Mouse (Mus musculus): Measurements from ENCODE around the gene Ano3. TPM values are rescaled to one million over a fixed set of nuclear protein-coding genes. Genes with fewer than 3 reads are reported as not detected.

Gene Ano3
- polyA plus RNA-seq, 1 experiment from 2014 or later, result 0.69 TPM

- no peak overlapping the region for H3K4me2 ChIP-seq (replicated peaks)
These were observed 15.0 kb downstream of the Ano3 start for GRCm38 (mm10) chr2:110935691-110936090.

GRCm38 (mm10) chr2:110929126-110929525 is 21.6 kb downstream of the Ano3 start:
- Histone ChIP-seq H3K27me3 (no peaks in the 10 kb centered on the region), H3K9ac (no peak overlapping the region), H3K4me2 (replicated peaks) (no peak overlapping the region), H3K36me3 (no peaks in the 10 kb centered on the region), H3K27ac (no peak overlapping the region), H3K9me3 (no peaks in the 10 kb centered on the region), H3K4me1 (no peaks in the 10 kb centered on the region), H3K4me3 (no peak overlapping the region)
- no peak for ATAC-seq (ENCODE audit: insufficient number of reproducible peaks, insufficient read depth, low FRiP score, low TSS enrichment)

More at GRCm38 (mm10) chr2:110935691-110936090, 15.0 kb downstream of the Ano3 start:
- no peaks in the 10 kb centered on the region for H3K4me1 ChIP-seq
- no peaks in the 10 kb centered on the region for H3K9me3 ChIP-seq
- no peak for ATAC-seq (ENCODE audit: insufficient number of reproducible peaks, insufficient read depth, low FRiP score, low TSS enrichment)
- H3K36me3 ChIP-seq, result no peaks in the 10 kb centered on the region
- H3K9ac ChIP-seq, result no peak overlapping the region
- H3K27ac ChIP-seq, result no peak overlapping the region
- no peak overlapping the region for H3K4me3 ChIP-seq
- H3K27me3 ChIP-seq, result no peaks in the 10 kb centered on the region

GRCm38 (mm10) chr2:110909506-110909905 is 41.2 kb downstream of the Ano3 start:
- Histone ChIP-seq H3K27me3 (no peaks in the 10 kb centered on the region), H3K4me2 (replicated peaks) (no peak overlapping the region), H3K4me1 (no peaks in the 10 kb centered on the region), H3K4me3 (no peak overlapping the region), H3K9ac (no peak overlapping the region), H3K9me3 (no peaks in the 10 kb centered on the region), H3K27ac (no peak overlapping the region), H3K36me3 (no peaks in the 10 kb centered on the region)
- ATAC-seq (ENCODE audit: insufficient number of reproducible peaks, insufficient read depth, low FRiP score, low TSS enrichment), result no peak
- 72% methylated on average over 2 of the region's 2 CpGs for WGBS

- no peak overlapping the region for H3K4me2 ChIP-seq (replicated peaks)
- ATAC-seq (ENCODE audit: insufficient number of reproducible peaks, insufficient read depth, low FRiP score, low TSS enrichment), result no peak
- no peak overlapping the region for H3K4me3 ChIP-seq
- no peaks in the 10 kb centered on the region for H3K9me3 ChIP-seq
- H3K36me3 ChIP-seq, result no peaks in the 10 kb centered on the region
- H3K27me3 ChIP-seq, result no peaks in the 10 kb centered on the region
- H3K4me1 ChIP-seq, result no peaks in the 10 kb centered on the region
- 49% methylated on average over 3 of the region's 3 CpGs for WGBS
- H3K27ac ChIP-seq, result no peak overlapping the region
- H3K9ac ChIP-seq, result no peak overlapping the region
These were observed 44.2 kb downstream of the Ano3 start for GRCm38 (mm10) chr2:110906473-110906872.

- no peaks in the 10 kb centered on the region for H3K27me3 ChIP-seq
- no peaks in the 10 kb centered on the region for H3K36me3 ChIP-seq
- no peaks in the 10 kb centered on the region for H3K9me3 ChIP-seq
- no peak overlapping the region for H3K4me2 ChIP-seq (replicated peaks)
- no peak overlapping the region for H3K4me3 ChIP-seq
- 85% methylated on average over 2 of the region's 2 CpGs for WGBS
- no peak overlapping the region for H3K9ac ChIP-seq
- no peak overlapping the region for H3K27ac ChIP-seq
- no peak for ATAC-seq (ENCODE audit: insufficient number of reproducible peaks, insufficient read depth, low FRiP score, low TSS enrichment)
- H3K4me1 ChIP-seq, result no peaks in the 10 kb centered on the region
These were observed 54.0 kb downstream of the Ano3 start for GRCm38 (mm10) chr2:110896477-110897270.

- H3K4me1 ChIP-seq, result no peaks in the 10 kb centered on the region
- H3K4me3 ChIP-seq, result no peak overlapping the region
- no peak overlapping the region for H3K9ac ChIP-seq
- no peak overlapping the region for H3K4me2 ChIP-seq (replicated peaks)
- H3K27ac ChIP-seq, result no peak overlapping the region
- ATAC-seq (ENCODE audit: insufficient number of reproducible peaks, insufficient read depth, low FRiP score, low TSS enrichment), result no peak
- H3K27me3 ChIP-seq, result no peaks in the 10 kb centered on the region
- H3K9me3 ChIP-seq, result no peaks in the 10 kb centered on the region
- WGBS, result 83% methylated on average over 4 of the region's 4 CpGs
- no peaks in the 10 kb centered on the region for H3K36me3 ChIP-seq
These were observed 79.1 kb downstream of the Ano3 start for GRCm38 (mm10) chr2:110871650-110872049.

GRCm38 (mm10) chr2:110865584-110865983 is 85.1 kb downstream of the Ano3 start:
- H3K27me3 ChIP-seq, result no peaks in the 10 kb centered on the region
- ATAC-seq (ENCODE audit: insufficient number of reproducible peaks, insufficient read depth, low FRiP score, low TSS enrichment), result no peak
- no peaks in the 10 kb centered on the region for H3K36me3 ChIP-seq
- no peak overlapping the region for H3K27ac ChIP-seq
- no peak overlapping the region for H3K4me3 ChIP-seq
- H3K9ac ChIP-seq, result no peak overlapping the region
- H3K4me2 ChIP-seq (replicated peaks), result no peak overlapping the region
- no peaks in the 10 kb centered on the region for H3K9me3 ChIP-seq
- no peaks in the 10 kb centered on the region for H3K4me1 ChIP-seq
- 53% methylated on average over 3 of the region's 3 CpGs for WGBS

- no peak for ATAC-seq (ENCODE audit: insufficient number of reproducible peaks, insufficient read depth, low FRiP score, low TSS enrichment)
- no peak overlapping the region for H3K4me2 ChIP-seq (replicated peaks)
- 93% methylated on average over 4 of the region's 4 CpGs for whole genome bisulfite sequencing
These were observed 87.3 kb downstream of the Ano3 start for GRCm38 (mm10) chr2:110863376-110863775.

GRCm38 (mm10) chr2:110839559-110840243 is 111.0 kb downstream of the Ano3 start:
- Histone ChIP-seq H3K4me3 (no peak overlapping the region), H3K9me3 (no peaks in the 10 kb centered on the region), H3K4me1 (no peaks in the 10 kb centered on the region; the same call in 1 of the 2 replicates), H3K27ac (no peak overlapping the region), H3K36me3 (no peaks in the 10 kb centered on the region), H3K9ac (no peak overlapping the region), H3K4me2 (replicated peaks) (no peak overlapping the region), H3K27me3 (no peaks in the 10 kb centered on the region)
- no peak for ATAC-seq (ENCODE audit: insufficient number of reproducible peaks, insufficient read depth, low FRiP score, low TSS enrichment)
- 58% methylated on average over 7 of the region's 7 CpGs for WGBS

More at GRCm38 (mm10) chr2:110863376-110863775, 87.3 kb downstream of the Ano3 start:
- Histone ChIP-seq H3K9ac (no peak overlapping the region), H3K27ac (no peak overlapping the region), H3K4me1 (no peaks in the 10 kb centered on the region), H3K27me3 (no peaks in the 10 kb centered on the region), H3K36me3 (no peaks in the 10 kb centered on the region), H3K4me3 (no peak overlapping the region), H3K9me3 (no peaks in the 10 kb centered on the region)

- no peak for ATAC-seq (ENCODE audit: insufficient number of reproducible peaks, insufficient read depth, low FRiP score, low TSS enrichment)
These were observed 134.5 kb downstream of the Ano3 start for GRCm38 (mm10) chr2:110816189-110816588.

GRCm38 (mm10) chr2:110814964-110815363 is 135.8 kb downstream of the Ano3 start:
- no peak overlapping the region for H3K4me2 ChIP-seq (replicated peaks)
- H3K36me3 ChIP-seq, result no peaks in the 10 kb centered on the region
- H3K27me3 ChIP-seq, result no peaks in the 10 kb centered on the region
- 0 out of 2 replicates have a peak, but pooled peaks have one; percentile 67 for ATAC-seq (ENCODE audit: insufficient number of reproducible peaks, insufficient read depth, low FRiP score, low TSS enrichment)
- WGBS, result 70% methylated on average over 1 of the region's 1 CpGs
- H3K9me3 ChIP-seq, result no peaks in the 10 kb centered on the region
- no peak overlapping the region for H3K9ac ChIP-seq
- no peak overlapping the region for H3K27ac ChIP-seq
- H3K4me3 ChIP-seq, result no peak overlapping the region
- H3K4me1 ChIP-seq, result no peaks in the 10 kb centered on the region

More at GRCm38 (mm10) chr2:110816189-110816588, 134.5 kb downstream of the Ano3 start:
- H3K4me3 ChIP-seq, result no peak overlapping the region
- no peak overlapping the region for H3K27ac ChIP-seq
- no peaks in the 10 kb centered on the region for H3K27me3 ChIP-seq
- H3K9me3 ChIP-seq, result no peaks in the 10 kb centered on the region
- no peak overlapping the region for H3K9ac ChIP-seq
- no peak overlapping the region for H3K4me2 ChIP-seq (replicated peaks)
- no peaks in the 10 kb centered on the region for H3K4me1 ChIP-seq
- H3K36me3 ChIP-seq, result no peaks in the 10 kb centered on the region

Data from embryonic facial prominence, embryonic 12.5 days (tissue).